Mouse (Mus musculus) gastrocnemius, postnatal 14 days (tissue): Measurements from ENCODE around the gene Frmpd4. TPM values are rescaled to one million over a fixed set of nuclear protein-coding genes. Genes with fewer than 3 reads are reported as not detected.

Experiments used
- total RNA-seq, 2 experiments: library from RNA; stranded (reverse); gene quantifications; 2 replicates each; pipeline ENCODE4 v1.2.3; 2021

The Frmpd4 gene
- total RNA-seq, 2 experiments from 2014 or later, result 0.07 to 0.16 TPM

Other genes with a start within 250 kb of the Frmpd4 start
- gene Msl3, start 96.7 kb upstream of the Frmpd4 start, total RNA-seq, result 10 to 100 TPM; 33.0 to 36.4 TPM
- gene Arhgap6, start 217.9 kb upstream of the Frmpd4 start, total RNA-seq, result 1 to 10 TPM; 4.3 to 4.5 TPM